Mouse (Mus musculus) adrenal gland (tissue): ENCODE results near the gene Poc1a.

Experiments
- intact Hi-C: fragments of 180-260 bp; cut with DNase I; formaldehyde crosslinking; loops from one replicate; pipeline ENCODE4 v1.15.1; 2025

Gene Poc1a

DNA sequence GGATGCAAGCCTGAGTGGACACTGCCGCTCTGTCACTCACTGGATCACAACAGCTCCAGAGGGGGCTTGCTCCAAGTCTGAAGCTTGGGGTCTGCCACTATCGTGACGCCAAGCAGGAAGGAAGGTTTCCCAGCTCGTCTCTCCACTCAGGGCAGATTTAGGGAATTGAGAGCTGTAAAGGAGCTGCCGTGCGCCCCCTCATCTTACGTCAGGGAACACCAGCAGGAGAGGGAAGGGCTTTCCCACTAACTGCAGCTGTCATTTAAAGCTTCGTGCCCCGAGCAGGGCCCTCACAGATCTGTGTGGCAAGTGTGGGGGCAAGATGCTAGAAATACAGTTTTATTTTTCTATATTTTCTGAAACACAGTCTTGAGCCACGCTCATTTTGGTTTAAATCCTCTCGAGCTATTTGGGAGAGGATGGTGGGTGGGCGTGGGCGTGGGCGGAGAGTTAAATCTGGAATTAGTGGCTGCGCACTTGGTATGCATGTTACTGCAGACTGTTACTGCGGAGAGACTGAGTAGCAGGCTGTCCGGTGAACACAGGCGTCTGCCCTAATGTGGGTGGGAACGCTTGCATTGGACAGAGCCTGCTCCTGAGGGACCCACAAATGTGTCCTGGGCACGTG, 19.4 kb downstream of the Poc1a start:
- intact Hi-C loops = no loop called here

DNA sequence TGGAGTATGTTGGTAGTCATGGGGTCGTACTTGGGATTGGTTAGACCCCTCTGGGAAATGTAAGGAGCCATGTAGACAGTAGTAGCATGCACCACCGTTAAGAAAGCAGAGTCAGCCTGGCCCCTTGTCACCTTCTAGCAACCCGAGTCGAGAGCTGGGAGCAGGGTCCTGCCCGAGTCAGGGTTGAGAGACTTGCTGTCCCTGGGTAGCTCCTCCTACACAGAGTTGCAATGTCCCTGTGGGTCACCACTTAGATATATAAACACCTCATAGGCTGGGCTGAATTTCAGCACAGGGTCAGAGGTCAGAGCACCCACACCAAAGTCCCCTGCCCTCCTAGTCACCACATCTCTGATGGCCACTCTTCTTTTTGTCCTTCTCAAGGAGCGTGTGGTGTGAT, 20.1 kb downstream of the Poc1a start:
- intact Hi-C loops = no loop called here

DNA sequence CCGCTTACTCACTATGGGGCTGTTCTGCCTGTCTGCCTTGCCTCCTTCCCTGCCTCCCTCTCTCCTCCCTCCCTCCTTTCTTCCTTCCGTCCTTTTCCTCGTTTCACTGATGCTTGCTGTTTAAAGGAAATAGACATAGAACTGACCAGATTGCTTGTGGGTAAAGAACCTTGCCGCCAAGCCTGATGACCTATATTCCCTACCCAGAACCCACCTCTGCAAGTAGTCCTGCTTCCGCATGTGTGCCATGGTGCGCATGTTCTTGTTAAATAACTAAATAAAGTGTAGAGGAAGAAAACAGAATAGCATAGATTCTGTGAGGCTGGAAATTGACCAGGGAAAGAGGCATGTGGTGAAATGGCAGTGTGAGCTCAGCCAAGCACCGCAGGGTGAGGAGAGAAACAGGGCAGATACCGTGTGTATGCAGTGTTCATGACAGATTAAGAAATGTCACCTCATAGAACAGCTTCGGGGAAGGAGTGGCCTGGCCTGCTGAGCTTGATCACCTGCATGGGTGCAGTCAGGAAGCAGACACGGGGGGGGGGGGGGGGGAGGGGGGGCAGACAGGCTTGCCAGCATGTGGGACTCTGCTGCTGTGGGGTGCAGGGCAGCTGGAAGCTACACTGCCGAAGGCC, 20.7 kb downstream of the Poc1a start:
- intact Hi-C loops = no loop called here

DNA sequence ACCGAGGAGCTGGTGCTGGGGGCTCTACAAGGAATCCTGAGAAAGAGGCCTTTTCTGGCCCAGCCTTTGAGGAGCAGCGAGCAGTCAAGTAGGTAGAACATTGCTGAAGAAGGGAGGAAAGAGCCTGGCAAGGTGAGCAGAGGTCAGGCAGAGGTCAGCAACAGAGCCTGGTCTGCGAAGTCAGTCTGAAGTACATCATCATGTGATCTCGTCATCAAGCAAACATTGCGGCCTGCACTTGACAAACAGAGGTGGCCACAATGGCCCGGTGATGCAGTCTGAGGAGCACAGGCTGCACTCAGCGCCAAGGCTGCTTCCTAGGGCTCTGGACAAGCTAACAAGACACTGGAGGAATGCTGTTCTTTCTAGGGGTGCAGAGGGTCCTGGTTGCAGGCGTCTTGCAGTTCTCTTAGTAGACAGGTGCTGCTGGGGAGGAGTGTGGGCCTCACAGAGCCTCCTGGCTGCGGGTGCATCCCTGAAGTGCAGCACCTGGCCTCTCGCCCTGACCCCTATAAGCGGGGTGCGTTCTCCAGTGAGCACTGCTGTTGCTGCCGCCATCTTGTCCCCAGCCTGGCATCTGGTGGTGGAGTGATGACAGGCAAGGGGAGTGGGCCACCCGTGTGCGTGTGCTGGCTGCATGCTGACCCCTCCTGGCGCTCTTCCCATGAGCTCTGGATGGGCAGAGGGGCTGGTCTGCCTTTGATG, 21.7 kb downstream of the Poc1a start:
- intact Hi-C loops = no loop called here

DNA sequence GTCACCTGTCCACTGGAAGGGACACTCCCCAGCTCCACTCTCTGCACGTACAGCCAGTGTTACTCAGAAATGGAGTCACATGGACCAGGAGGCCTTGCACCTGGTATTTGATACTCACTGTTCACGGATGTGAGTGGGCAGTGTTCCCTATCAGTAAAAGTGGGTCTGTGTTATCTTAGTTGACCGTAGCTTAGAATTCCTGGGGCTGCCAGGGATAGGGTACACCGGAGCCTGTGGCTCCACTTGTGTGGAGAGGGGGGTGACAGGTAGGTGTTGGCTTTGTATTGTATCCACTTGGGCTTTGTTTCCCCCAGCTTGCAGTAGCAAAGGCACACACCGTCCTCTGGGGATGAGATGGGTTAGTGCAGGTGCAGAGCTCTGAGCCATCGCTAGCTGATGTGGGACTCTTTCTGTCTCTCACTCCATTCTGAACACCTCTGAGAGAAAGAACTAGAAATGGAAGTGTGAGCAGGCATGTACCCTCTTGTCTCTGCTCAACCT, 22.6 kb downstream of the Poc1a start:
- intact Hi-C loops = no loop called here

DNA sequence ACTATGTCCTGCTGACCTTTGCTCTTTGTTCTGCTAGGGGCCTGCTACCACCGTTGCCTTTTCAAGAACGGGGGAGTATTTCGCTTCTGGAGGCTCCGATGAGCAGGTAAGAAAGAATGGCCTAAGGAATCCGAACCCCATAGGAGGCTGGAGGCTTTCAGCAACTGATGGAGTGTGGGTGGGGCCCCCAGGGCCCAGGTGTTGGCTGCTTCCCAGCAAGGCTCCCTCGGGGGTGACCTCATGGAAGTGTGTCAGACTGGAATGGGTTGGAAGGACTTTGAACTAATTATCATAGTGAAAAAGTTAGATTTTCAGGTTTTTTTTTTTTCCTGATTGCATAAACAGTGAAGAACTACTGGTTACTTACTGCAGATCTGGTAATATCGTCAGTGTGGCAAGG, 24.4 kb downstream of the Poc1a start:
- intact Hi-C loops = loop anchor here (5.0 kb wide), 2 partner anchors 42 to 172 kb away; partner anchors contain the start of genes Parp3 and Rrp9

DNA sequence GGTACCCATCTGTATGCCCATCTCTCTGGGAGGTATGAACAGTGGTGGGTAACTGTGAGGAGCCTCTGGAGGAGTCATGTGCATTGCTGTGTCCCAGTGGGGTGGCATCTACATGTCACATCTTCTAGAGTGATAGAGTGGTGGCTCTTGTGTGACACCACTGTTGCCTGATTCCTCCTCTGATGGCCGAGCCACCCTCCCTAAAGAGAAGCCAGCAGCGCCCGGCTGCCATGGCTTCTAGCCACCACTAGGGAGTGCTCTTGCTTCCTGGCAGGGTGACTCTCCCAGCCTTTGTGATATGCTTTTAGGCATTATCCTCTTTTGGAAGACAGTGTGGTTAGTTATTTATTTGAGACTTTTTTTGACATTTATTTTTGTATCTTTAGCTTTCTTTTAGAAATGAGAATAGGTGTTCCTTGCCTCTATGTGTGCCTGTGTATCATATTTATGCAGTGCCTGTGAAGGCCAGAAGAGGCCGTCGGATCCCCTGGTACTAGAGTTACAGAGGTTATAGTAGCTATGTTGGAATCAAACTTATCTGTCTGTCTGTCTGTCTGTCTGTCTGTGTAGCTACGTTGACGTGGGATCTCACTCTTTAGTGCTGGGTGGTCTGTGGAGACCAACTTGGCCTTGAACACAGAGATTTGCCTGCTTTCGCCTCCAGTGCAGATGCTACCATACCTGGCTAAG, 25.9 kb downstream of the Poc1a start:
- intact Hi-C loops = loop anchor here (1.0 to 5.0 kb wide), 3 partner anchors 40 to 170 kb away; partner anchors contain the start of genes Parp3 and Rrp9

DNA sequence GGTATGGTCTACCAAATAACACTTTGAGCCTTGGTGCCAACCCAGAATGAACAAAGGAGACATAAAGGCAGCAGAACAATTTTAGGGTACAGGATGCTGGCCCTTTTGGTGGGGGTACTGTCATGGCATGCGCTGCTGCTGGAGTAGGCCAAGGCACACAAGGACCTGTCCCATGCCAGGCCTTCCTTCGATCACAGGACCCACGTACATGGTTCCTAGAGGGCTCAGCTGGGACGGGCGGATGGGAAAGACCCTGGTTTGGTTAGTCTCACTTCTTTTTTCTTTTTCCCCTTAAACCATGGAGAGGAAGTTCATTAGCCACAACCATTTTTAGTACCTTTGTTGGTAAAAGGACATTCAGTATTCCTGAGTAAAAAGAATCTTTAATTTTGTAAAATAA, 27.3 kb downstream of the Poc1a start:
- intact Hi-C loops = loop anchor here (5.0 kb wide), 2 partner anchors 39 to 169 kb away; partner anchors contain the start of genes Parp3 and Rrp9

DNA sequence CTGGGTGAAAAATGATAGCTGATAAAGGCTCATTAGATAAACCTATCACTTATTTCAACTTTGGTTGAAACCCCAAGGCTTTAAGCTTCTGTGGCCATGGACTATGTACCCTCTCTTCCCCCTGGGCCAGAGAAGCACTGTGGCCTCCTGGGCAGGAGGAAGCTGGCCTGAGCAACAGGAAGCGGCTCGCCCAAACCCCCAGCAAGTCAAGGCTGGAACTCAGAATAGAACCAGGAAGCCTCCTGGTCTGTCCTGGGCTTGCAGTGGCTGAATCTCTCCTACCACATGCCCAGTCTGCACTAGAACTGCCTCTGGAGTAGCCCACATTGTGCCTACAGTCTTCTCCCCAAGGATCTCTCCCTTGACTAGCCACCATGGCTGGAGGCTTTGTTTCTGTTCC, 27.7 kb downstream of the Poc1a start:
- intact Hi-C loops = loop anchor here (5.0 kb wide), 2 partner anchors 39 to 169 kb away; partner anchors contain the start of genes Parp3 and Rrp9

DNA sequence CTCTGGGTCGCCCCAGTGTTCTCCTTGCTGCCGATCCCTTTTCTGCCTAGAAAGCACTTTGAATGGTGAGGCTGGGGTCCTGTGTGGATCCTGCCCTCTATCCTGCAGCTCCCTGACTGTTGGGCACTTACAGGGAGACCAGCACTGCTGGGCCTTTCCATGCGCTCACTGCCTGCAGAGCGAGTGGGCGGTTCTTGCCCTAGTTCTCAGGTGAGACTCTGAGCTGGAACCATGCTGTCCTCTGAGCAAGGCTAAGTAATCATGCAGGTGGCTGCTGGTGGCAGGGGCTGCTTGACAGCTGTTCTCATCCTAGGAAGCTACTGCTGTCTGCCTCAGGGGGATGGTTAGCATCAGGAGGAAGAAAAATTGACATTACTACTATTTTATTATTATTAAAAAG, 28.1 kb downstream of the Poc1a start:
- intact Hi-C loops = loop anchor here (5.0 kb wide), 2 partner anchors 38 to 168 kb away; partner anchors contain the start of genes Parp3 and Rrp9

DNA sequence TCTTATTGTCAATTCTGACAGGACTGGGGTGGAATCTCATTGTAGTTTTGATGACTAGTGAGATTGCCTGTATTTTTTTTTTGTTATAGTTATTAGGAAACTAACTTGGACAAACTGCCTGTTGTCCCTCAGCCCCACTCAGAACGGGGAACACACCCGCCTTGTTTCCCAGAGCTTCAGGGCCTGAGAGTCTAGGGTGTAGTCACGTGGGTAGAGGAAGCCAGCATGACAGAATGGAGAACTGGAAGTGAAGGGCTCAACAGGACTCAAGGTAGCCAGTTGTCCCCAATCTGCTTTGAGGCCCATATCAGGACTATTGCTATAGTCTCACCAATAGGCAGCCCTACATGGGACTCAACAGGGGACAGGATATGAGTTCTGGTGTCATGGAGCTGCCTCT, 29.0 kb downstream of the Poc1a start:
- intact Hi-C loops = loop anchor here (5.0 kb wide), 2 partner anchors 37 to 167 kb away; partner anchors contain the start of genes Parp3 and Rrp9

DNA sequence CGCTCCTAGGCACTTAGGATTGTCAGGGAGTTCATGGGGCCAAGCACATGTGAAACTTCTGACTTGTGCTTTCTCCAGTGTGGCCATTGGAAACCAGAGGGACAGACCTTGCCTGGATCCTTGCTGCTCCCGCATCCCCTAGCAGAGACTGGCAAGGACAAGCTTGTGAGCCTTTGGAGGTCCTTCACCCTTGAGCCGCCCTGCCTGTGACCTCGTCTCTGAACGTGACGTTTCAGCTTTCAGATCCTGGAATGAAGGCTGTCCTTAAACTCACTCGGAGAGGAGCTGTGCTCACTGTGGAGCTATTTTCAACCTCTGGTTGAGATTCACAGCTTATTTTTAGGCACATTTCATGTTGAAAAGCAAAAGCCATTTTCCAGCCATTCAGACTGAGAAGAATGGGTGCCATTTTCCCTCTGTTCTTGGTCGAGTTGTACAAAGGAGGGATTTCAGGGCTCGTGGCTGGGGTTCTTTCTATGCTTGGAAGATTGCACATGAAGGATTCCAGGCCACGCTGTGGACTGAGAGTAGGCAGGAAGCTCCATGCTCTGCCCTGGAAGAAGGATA, 30.8 kb downstream of the Poc1a start:
- intact Hi-C loops = no loop called here

DNA sequence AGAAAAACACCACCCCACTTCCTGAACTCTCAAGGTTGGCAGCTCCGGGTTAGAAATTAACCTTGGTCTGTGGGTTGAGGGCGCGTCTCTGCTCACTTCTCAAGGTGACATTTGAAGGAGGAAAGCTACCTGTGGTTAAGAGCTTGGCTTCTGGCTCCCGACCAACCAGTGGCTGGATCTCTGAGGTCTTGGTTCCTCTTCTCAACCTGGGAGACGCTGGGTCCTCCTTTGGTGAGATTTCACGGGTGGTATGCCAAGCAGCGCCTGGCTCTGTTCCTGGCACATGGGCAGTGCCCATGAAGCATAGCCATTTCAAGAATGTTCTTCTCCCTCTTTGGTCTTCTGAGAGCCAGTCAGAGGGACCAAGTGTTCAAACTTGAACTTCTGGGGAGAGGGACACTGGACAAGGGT, 32.1 kb downstream of the Poc1a start:
- intact Hi-C loops = no loop called here

DNA sequence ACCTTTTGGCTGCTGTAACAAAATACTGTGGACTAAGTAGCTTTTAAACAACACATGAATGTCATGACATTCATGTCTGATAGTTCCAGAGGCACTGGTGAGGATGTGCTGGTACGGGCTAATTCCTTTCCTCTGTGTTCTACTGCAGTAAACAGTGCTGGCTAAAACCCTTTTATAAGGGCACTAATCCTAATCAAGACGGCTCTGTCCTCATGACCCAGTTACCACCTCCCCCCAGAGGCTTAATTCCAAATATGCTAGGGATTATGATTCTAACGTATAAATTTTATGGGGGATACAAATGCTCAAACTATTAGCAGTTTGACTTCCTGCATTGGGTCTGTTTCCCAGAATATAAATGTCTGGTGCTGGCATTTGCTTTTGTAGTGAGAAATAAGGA, 33.3 kb downstream of the Poc1a start:
- intact Hi-C loops = no loop called here

DNA sequence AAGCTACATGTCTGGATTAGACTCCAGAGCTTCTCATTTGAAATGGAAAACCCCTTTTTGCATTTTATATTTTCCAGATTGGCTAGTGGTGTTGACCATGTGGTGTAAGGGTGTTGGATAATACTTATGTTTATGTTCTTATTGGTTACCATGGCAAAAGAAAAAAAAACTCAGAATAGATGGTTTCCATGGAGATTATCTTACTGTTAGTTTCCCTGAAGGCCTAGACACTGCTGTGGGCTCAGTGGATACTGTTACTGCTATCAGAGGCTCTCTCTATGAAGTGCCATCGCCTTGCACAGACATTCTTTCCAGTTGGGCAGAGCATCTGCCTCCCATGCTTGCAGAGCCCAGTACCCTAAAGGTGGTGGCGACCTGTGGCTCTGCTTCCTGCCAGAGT, 37.2 kb downstream of the Poc1a start:
- intact Hi-C loops = no loop called here

DNA sequence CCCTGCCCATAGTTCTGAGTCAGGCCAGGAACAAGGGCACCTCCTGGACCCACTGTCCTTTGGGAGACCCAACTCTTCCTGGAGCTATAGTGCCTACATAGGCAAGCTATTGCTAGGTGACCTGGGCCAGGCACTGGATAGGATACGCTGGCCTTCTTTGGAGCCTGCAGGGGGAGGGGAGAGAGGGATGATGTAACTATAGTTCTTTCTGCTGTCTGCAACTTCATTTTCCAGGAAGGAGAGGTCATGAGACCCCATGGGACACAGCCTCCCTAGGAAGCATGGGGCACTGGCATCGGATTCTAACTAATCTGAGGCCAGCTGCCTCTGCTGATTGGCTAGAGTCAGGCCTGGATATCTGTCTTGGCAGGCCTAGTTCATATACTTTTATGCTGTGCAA, 38.2 kb downstream of the Poc1a start:
- intact Hi-C loops = no loop called here

DNA sequence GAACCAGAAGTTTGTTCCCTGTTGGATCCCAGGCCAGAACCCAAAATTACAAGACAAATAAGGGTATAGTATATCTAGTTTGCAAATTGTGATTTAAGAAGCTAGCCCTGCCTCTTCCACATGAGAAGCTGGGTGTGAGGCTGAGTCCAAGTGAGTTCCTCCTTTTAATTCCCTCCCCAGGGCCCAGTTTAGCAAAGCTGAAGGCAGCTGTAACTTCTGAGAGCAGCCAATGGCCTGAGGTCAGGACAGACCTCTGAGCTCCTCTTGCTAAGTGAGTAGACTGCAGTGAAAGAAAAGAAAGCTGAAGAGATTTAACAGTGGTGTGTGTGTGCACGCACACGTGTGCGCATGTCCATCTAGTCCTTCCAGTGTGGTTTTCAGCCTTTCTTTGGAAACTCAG, 41.6 kb downstream of the Poc1a start:
- intact Hi-C loops = no loop called here

DNA sequence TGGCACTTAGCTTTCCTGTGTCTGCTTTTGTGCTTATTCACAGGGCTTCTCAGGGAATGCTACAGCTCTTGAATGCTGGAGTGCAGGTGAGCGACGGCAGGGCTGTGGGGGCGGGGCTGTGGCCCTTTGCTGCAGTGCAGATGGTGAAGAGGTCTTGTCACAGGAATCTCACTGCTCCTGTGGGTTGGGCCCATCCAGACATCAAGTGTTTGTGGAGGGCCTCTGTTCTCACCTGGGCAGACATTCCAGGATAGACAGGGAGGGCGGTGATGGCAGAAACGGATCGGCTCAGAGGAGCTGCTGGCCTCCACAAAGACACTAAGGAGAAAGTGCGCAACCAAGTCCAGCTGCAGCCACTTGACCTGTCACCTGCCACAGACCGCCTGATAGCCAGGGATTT, 45.4 kb downstream of the Poc1a start:
- intact Hi-C loops = no loop called here

DNA sequence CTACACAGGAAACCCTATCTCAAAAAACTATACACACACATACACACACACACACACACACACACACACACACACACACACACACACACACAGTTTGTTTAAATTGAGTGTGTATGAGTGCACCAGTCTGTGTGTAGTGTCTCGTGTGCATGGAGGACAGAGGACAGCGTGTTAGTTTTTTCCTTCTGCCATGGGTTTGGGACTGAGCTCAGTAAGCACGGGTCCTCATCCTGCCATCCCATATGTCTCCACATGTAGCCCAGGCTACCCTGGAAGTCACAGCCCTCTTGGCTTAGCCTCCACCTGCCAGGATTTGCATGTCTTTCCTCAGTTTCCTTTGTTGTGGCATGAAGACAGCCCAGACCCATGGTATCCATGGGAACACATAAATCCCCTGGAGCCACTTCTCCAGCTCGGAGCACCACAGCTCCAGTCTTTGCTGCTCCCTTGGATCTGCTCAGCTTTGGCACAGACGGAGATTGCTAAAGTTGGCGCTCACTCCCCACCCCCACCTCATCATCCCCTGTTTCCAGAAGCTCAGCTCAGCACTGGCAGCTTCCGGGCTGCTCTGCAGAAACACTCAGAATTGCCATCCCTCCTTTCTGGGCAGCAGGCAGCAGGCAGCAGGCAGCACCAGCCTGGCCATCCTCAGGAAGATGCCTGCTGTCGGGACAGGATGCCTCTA, 46.4 kb downstream of the Poc1a start:
- intact Hi-C loops = no loop called here

DNA sequence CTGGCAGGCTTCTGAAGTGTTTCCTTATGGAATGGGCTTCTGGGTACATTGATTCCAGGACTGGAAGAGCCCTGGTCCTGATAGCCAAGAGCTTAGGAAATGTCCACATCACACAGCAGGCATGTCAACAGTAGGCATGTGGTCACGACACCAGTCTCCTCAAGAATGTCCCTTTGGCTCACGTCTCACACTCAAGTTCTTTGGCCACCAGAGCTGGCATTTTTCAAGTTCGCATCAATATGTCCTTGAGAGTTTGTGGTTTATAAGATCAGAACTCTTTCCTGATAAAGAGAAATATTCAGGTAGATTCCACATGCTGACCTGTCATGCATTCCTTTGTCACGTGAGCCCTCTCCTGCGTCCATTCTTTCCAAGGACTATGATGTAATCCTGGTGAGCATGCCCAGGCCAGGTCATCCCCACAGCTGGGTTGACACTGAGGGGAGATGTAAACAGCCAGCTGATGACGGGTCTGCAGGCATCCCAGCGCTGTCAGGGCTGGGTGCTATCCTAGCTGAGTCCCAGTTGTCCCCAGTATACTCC, 47.3 kb downstream of the Poc1a start:
- intact Hi-C loops = no loop called here
